Mouse (Mus musculus) intestine, embryonic 16.5 days (tissue): ENCODE results near the gene Ptges3. TPM values are rescaled to one million over a fixed set of nuclear protein-coding genes. Genes with fewer than 3 reads are reported as not detected.

Source experiments
- ATAC-seq: fragments of 200-750 bp; cut with Nextera tagmentation; 2 replicates; pipeline ENCODE4 v1.8.0; 2017; ENCODE audit warnings: moderate TSS enrichment, moderate library complexity
- H3K27ac ChIP-seq: fragments of 300-500 bp; sonication (generic); 2 replicates; pipeline ENCODE4 v1.5.1; 2014; ENCODE audit warnings: mild to moderate bottlenecking, low read length
- H3K27me3 ChIP-seq: fragments of 300-500 bp; sonication (generic); replicated peaks from 2 replicates; pipeline ENCODE4 v1.6.1; 2014; ENCODE audit warnings: low read length, control low read depth, mixed read lengths; ENCODE audit not compliant: control insufficient read depth, insufficient read depth
- H3K36me3 ChIP-seq: fragments of 300-500 bp; sonication (generic); 2 replicates; pipeline ENCODE4 v1.6.1; 2014; ENCODE audit warnings: low read length, control low read depth; ENCODE audit not compliant: control insufficient read depth, insufficient read depth
- H3K4me1 ChIP-seq: fragments of 300-500 bp; sonication (generic); 2 replicates; pipeline ENCODE4 v1.6.1; 2014; ENCODE audit warnings: low read length, control low read depth, mixed read lengths; ENCODE audit not compliant: control insufficient read depth, insufficient read depth
- H3K4me2 ChIP-seq: fragments of 300-500 bp; sonication (generic); 2 replicates; pipeline ENCODE4 v1.6.1; 2014; ENCODE audit warnings: low read depth, low read length, control low read depth
- H3K4me3 ChIP-seq: fragments of 300-500 bp; sonication (generic); 2 replicates; pipeline ENCODE4 v1.5.1; 2014; ENCODE audit warnings: mild to moderate bottlenecking, low read length
- H3K9ac ChIP-seq: fragments of 300-500 bp; sonication (generic); 2 replicates; pipeline ENCODE4 v1.6.1; 2014; ENCODE audit warnings: low read depth, low read length
- H3K9me3 ChIP-seq: fragments of 300-500 bp; sonication (generic); 2 replicates; pipeline ENCODE4 v1.6.1; 2016; ENCODE audit warnings: low read length, control low read depth; ENCODE audit not compliant: control insufficient read depth
- WGBS: fragments of 180-500 bp; shearing (Covaris S2); extraction: QIAGEN DNeasy Blood & Tissue Kit; methylation state at CpG from one replicate; pipeline ENCODE4 v1.1.7; 2014; 5-methylcytosine and 5-hydroxymethylcytosine counted together
- polyA plus RNA-seq: library from polyadenylated mRNA; unstranded; fragments of >200 nt; fragmentation: Nextera tagmentation; extraction: Ambion mirVana; gene quantifications from 2 replicates; pipeline ENCODE4 v1.2.1, GENCODE M21; 2015

Ptges3 gene
- polyA plus RNA-seq, 1 experiment from 2014 or later: 401 TPM

- H3K27me3 ChIP-seq: no peaks in the 10 kb centered on the region
- no peaks in the 10 kb centered on the region for H3K9me3 ChIP-seq
- H3K4me3 ChIP-seq: no peak overlapping the region
- H3K27ac ChIP-seq: no peak overlapping the region
- ATAC-seq: no peak
- WGBS: 91% methylated on average over 5 of the region's 5 CpGs
- peaks cover 30% of the 10 kb centered on the region for H3K36me3 ChIP-seq
- H3K4me2 ChIP-seq: no peak overlapping the region
- H3K4me1 ChIP-seq: peaks cover 15% of the 10 kb centered on the region
- H3K9ac ChIP-seq: no peak overlapping the region
Measured at GRCm38 (mm10) chr10:128088181-128088580, 29.4 kb downstream of the Ptges3 start.

- Histone ChIP-seq H3K4me1 (peaks cover 27% of the 10 kb centered on the region), H3K9ac (no peak overlapping the region), H3K4me3 (no peak overlapping the region), H3K9me3 (no peaks in the 10 kb centered on the region), H3K4me2 (no peak overlapping the region), H3K27ac (0 out of 2 replicates have a peak overlapping the region, but pooled peaks have one; percentile 21), H3K27me3 (no peaks in the 10 kb centered on the region), H3K36me3 (peaks cover 30% of the 10 kb centered on the region)
- ATAC-seq: no peak
- WGBS: 61% methylated on average over 5 of the region's 5 CpGs
Measured at GRCm38 (mm10) chr10:128089842-128090241, 31.1 kb downstream of the Ptges3 start.

- Histone ChIP-seq H3K4me3 (peak overlapping the region; percentile 84), H3K36me3 (peaks cover 26% of the 10 kb centered on the region), H3K4me2 (peak overlapping the region; percentile 62), H3K9ac (0 out of 2 replicates have a peak overlapping the region, but pooled peaks have one; percentile 24), H3K4me1 (peaks cover 28% of the 10 kb centered on the region), H3K27me3 (no peaks in the 10 kb centered on the region), H3K27ac (peak overlapping the region; percentile 97), H3K9me3 (no peaks in the 10 kb centered on the region)
- 8% methylated on average over 14 of the region's 14 CpGs for WGBS
- ATAC-seq: peak; percentile 78
Measured at GRCm38 (mm10) chr10:128090651-128091563, 32.2 kb downstream of the Ptges3 start.

GRCm38 (mm10) chr10:128091564-128092505 lies 33.1 kb downstream of the Ptges3 start, which contains the start of gene Baz2a:
TSS of gene Baz2a (plus strand) at chr10:128091577.
- H3K4me3 ChIP-seq: peak within 1 kb of the TSS; percentile 84
- peak within 1 kb of the TSS; percentile 62 for H3K4me2 ChIP-seq
- H3K4me1 ChIP-seq: peaks cover 33% of the 10 kb centered on the region
- H3K9ac ChIP-seq: peak within 1 kb of the TSS; percentile 88
- WGBS: 2% methylated on average over 20 of the region's 20 CpGs
- H3K36me3 ChIP-seq: peaks cover 19% of the 10 kb centered on the region
- ATAC-seq: peak; percentile 38
- peak within 1 kb of the TSS; percentile 97 for H3K27ac ChIP-seq
- no peaks in the 10 kb centered on the region for H3K9me3 ChIP-seq
- no peaks in the 10 kb centered on the region for H3K27me3 ChIP-seq

- Histone ChIP-seq H3K4me2 (peak overlapping the region; percentile 62), H3K27me3 (no peaks in the 10 kb centered on the region), H3K27ac (peak overlapping the region; percentile 97), H3K9ac (peak overlapping the region; percentile 88), H3K4me3 (peak overlapping the region; percentile 84), H3K4me1 (peaks cover 33% of the 10 kb centered on the region), H3K9me3 (no peaks in the 10 kb centered on the region), H3K36me3 (peaks cover 16% of the 10 kb centered on the region)
- WGBS: 0% methylated on average over 80 of the region's 88 CpGs
- peak; percentile 65 for ATAC-seq
Measured at GRCm38 (mm10) chr10:128092506-128093495, 34.0 kb downstream of the Ptges3 start.

- no peaks in the 10 kb centered on the region for H3K9me3 ChIP-seq
- WGBS: 27% methylated on average over 13 of the region's 13 CpGs
Measured at GRCm38 (mm10) chr10:128093496-128094294, 34.9 kb downstream of the Ptges3 start.

GRCm38 (mm10) chr10:128094340-128094968 lies 35.7 kb downstream of the Ptges3 start:
- Histone ChIP-seq H3K9ac (peak overlapping the region; percentile 34), H3K4me1 (peaks cover 38% of the 10 kb centered on the region), H3K4me2 (peak overlapping the region; percentile 62), H3K27ac (peak overlapping the region; percentile 97), H3K36me3 (peaks cover 4% of the 10 kb centered on the region; the same call in 1 of the 2 replicates), H3K4me3 (peak overlapping the region; percentile 84), H3K9me3 (no peaks in the 10 kb centered on the region), H3K27me3 (no peaks in the 10 kb centered on the region)
- 12% methylated on average over 19 of the region's 19 CpGs for WGBS
- peak; percentile 69 for ATAC-seq

More at GRCm38 (mm10) chr10:128093496-128094294, 34.9 kb downstream of the Ptges3 start:
- Histone ChIP-seq H3K4me2 (peak overlapping the region; percentile 62), H3K27me3 (no peaks in the 10 kb centered on the region), H3K4me3 (peak overlapping the region; percentile 84), H3K4me1 (peaks cover 38% of the 10 kb centered on the region), H3K9ac (peak overlapping the region; percentile 88), H3K36me3 (peaks cover 7% of the 10 kb centered on the region; the same call in 1 of the 2 replicates), H3K27ac (peak overlapping the region; percentile 97)
- ATAC-seq: no peak
